Mouse (Mus musculus) heart, adult 10 weeks (tissue): ENCODE data around the gene 1190007I07Rik. TPM values are rescaled to one million over a fixed set of nuclear protein-coding genes. Genes with fewer than 3 reads are reported as not detected.

Source experiments
- polyA plus RNA-seq: library from polyadenylated mRNA; stranded (reverse); fragments of 350-450 nt; fragmentation: Illumina TruSeq; extraction: RNeasy Lipid Tissue Mini Kit (QIAGEN cat#74804); gene quantifications from one replicate; pipeline ENCODE4 v1.2.3, GENCODE M21; 2014; ENCODE audit warnings: low read depth, low replicate concordance

1190007I07Rik gene
- 41.5 TPM for polyA plus RNA-seq

GRCm38 (mm10) chr10:82622671-82623552, at the start of gene 1190007I07Rik:
Gene 1190007I07Rik, minus strand, starts transcription at chr10:82623228.

GRCm38 (mm10) chr10:82629586-82630255, 6.7 kb upstream of the 1190007I07Rik start, which contains the start of gene Tdg:
Gene Tdg, plus strand, starts transcription at chr10:82629828.

Other genes with a start within 250 kb of the 1190007I07Rik start
- gene Gm1553, start 130.6 kb downstream of the 1190007I07Rik start, polyA plus RNA-seq = not detected
- 17.2 TPM for gene Tdg, start 6.6 kb upstream of the 1190007I07Rik start, polyA plus RNA-seq
- 2.4 TPM for gene Glt8d2, start 67.4 kb upstream of the 1190007I07Rik start, polyA plus RNA-seq
- gene Hcfc2, start 72.9 kb upstream of the 1190007I07Rik start, polyA plus RNA-seq = 24.9 TPM
- 13.9 TPM for gene Nfyb, start 140.9 kb upstream of the 1190007I07Rik start, polyA plus RNA-seq
- 48.7 TPM for gene Txnrd1, start 210.7 kb upstream of the 1190007I07Rik start, polyA plus RNA-seq
- gene Eid3, start 243.4 kb upstream of the 1190007I07Rik start, polyA plus RNA-seq = not detected